Mouse (Mus musculus) liver, postnatal 0 days (tissue): ENCODE data around the gene Gtf3c5.

Source experiments
- CTCF ChIP-seq: sonication (generic); IDR thresholded peaks from 2 replicates; pipeline ENCODE4 v1.5.1; 2016; ENCODE audit warnings: antibody characterized with exemption, low read depth
- EP300 ChIP-seq: IDR thresholded peaks from 2 replicates; pipeline ENCODE4 v1.6.1; 2016; ENCODE audit warnings: antibody characterized with exemption, low read depth, mild to moderate bottlenecking

DNA sequence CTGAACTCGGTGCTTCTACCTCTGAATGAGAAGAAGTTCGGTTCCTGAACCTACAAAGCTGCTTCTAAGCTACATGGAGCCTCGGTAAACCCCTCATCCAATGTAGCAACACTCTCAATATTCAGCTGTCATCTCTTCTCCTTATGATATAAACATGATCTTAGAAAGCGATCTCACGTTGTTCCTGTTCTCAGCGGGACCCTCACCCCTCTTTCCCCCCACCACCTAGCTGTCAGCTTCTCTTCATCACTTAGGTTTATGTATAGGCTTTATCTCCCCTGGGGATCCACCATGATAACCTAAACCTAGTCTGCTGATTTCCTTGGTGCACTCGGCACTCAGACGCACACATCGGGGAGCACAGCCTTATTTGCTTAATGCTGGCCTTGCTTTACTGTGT is at the start of gene Gtf3c5:
- TF ChIP-seq CTCF (no peak), EP300 (no peak)
